Comparison of ENCODE assay signal across 8 mouse cellular contexts in the genomic region with DNA sequence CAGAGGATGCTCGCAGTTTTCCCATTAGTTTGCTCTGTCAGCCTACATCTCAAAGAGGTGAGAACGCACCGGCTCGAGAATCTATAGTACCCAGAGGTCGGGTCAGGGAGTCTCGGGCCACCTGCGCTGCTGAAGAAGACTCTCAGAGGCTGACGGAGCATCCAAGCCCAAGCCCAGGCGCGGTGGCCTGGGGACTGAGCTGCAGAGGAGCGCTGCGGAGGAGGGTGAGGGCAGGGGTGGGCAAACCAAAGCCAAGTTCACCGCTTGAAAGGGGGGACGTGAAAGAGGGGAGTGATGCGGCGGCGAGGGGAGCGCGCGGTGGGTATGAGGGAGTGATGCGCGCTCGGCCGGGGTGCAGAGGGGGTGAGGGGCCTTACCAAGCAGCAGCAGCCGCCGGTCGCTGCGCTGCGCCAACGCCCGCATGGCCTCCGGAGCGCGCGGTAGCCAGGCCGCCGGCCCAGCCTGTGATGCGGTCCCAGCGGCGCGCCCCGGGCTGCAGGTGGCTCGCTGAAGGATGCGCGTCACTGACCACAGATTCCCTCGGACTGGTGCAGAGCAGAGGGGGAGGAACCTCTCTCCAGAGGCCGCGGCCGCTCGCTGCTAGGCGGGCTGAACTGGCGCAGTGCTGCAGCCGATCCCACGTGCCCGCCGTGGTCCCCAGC. TPM values are rescaled to one million over a fixed set of nuclear protein-coding genes. Genes with fewer than 3 reads are reported as not detected.
DNase-seq lines count a peak whose midpoint lies in the region; ATAC-seq and TF ChIP-seq lines count a peak whose summit lies in the region.
"Had no signal": no experiment of that assay in that cellular context is flagged by ENCODE, and none has a peak within 500 bp of the region (broad histone marks: within the 10 kb centered on the region; RNA-seq: fewer than 3 reads in every experiment).

Flt3 (minus strand) TSS at position 647 of the 662 bp plus-strand sequence.

- TF ChIP-seq POLR2A in testis, adult 2 months (IDR thresholded peaks at IDR 0.05; ENCODE audit: control insufficient read depth, low read depth, low read length): no peak

- under 1% methylated on average over 54 of the region's 56 CpGs for WGBS in heart, embryonic 12.5 days

- H3K4me3 ChIP-seq in testis, adult 2 months (ENCODE audit: control insufficient read depth, low read depth, low read length): peak within 1 kb of the TSS; percentile 33
- H3K4me3 ChIP-seq in heart, embryonic 12.5 days: peak within 1 kb of the TSS; percentile 54

- H3K36me3 ChIP-seq in testis, adult 2 months (ENCODE audit: control insufficient read depth, insufficient read depth, low read length): no peaks in the 10 kb centered on the region
- no peaks in the 10 kb centered on the region for H3K36me3 ChIP-seq in heart, embryonic 12.5 days

- ATAC-seq in heart, embryonic 12.5 days (ENCODE audit: insufficient number of reproducible peaks, low FRiP score): peak; percentile 55; the same call in 1 of the 2 replicates
- ATAC-seq in megakaryocyte progenitor cell, adult 5-6 weeks (replicated peaks; ENCODE audit: poor library complexity): peak; percentile 92

- H3K4me2 ChIP-seq in heart, embryonic 12.5 days: peak within 1 kb of the TSS; percentile 91

- TF ChIP-seq CTCF in testis, adult 2 months (IDR thresholded peaks at IDR 0.05; ENCODE audit: control insufficient read depth, insufficient read depth, insufficient replicate concordance, low read depth, low read length): no peak

- H3K9me3 ChIP-seq in heart, embryonic 12.5 days (replicated peaks): peaks cover 4% of the 10 kb centered on the region; the same call in 1 of the 2 replicates

- H3K27ac ChIP-seq in testis, adult 2 months (ENCODE audit: control insufficient read depth, insufficient read depth, low read depth, low read length): no peak within 1 kb of the TSS
- no peak within 1 kb of the TSS for H3K27ac ChIP-seq in heart, embryonic 12.5 days (ENCODE audit: poor library complexity, severe bottlenecking)

- peaks cover 11% of the 10 kb centered on the region for H3K4me1 ChIP-seq in testis, adult 2 months (ENCODE audit: control insufficient read depth, insufficient read depth, low read length)
- peaks cover 14% of the 10 kb centered on the region; the same call in 1 of the 2 replicates for H3K4me1 ChIP-seq in heart, embryonic 12.5 days (replicated peaks)

- H3K27me3 ChIP-seq in testis, adult 2 months (ENCODE audit: control insufficient read depth, insufficient read depth, low read length): 0 out of 2 replicates have a peak, but pooled peaks cover 2% of the 10 kb centered on the region
- H3K27me3 ChIP-seq in heart, embryonic 12.5 days (replicated peaks): peaks cover 46% of the 10 kb centered on the region

- no peak for DNase-seq in testis, postnatal 10 days (ENCODE audit: low spot score)
- peak; percentile 62 for DNase-seq in cerebellum, adult 9-11 months
- DNase-seq in kidney, postnatal 25 days: peak; percentile 32 to 47
- peak; percentile 51 for DNase-seq in right cerebral cortex, postnatal 25 days

- peak within 1 kb of the TSS; percentile 55 for H3K9ac ChIP-seq in heart, embryonic 12.5 days

RNA-seq across cellular contexts. Expression of gene Flt3, which starts in this region (rescaled TPM):
- polyA plus RNA-seq in testis, adult 2 months (2012; rRNA removed): 0.76 and 1.0 TPM in 2 replicates
- polyA plus RNA-seq in heart, embryonic 12.5 days (2016; fragmentation: Nextera tagmentation; extraction: Ambion mirVana): 0.20 TPM in 1 of 2 replicates, not detected in the other
- total RNA-seq in megakaryocyte progenitor cell, adult 5-6 weeks (2015): 8.9 and 14.2 TPM in 2 replicates
- total RNA-seq in megakaryocyte progenitor cell, adult 5-6 weeks (2017): 18.3 and 22.9 TPM in 2 replicates
- total RNA-seq: gastrocnemius, postnatal 4 days had no signal

Comparison
In these comparisons a context has a peak if more than half of its experiments do, and no peak if none do; other contexts are left out.
1. Peak in ATAC-seq, H3K4me3 ChIP-seq, H3K9ac ChIP-seq and H3K4me2 ChIP-seq in heart, embryonic 12.5 days; RNA of the gene not detected or under 1 TPM.